Mouse (Mus musculus) midbrain, postnatal 0 days (tissue): ENCODE measurements around the gene Nfya. TPM values are rescaled to one million over a fixed set of nuclear protein-coding genes. Genes with fewer than 3 reads are reported as not detected.

Source experiments
- ATAC-seq: fragments of 200-750 bp; cut with Nextera tagmentation; 2 replicates; pipeline ENCODE4 v1.8.0; 2017; ENCODE audit warnings: moderate number of reproducible peaks, mild to moderate bottlenecking, moderate TSS enrichment, moderate library complexity; ENCODE audit not compliant: low FRiP score
- DNase-seq: peaks from one replicate; pipeline ENCODE4 v3.0.0-alpha.2; 2015; ENCODE audit warnings: low spot score
- H3K27ac ChIP-seq: fragments of 300-500 bp; sonication (generic); 2 replicates; pipeline ENCODE4 v1.5.1; 2014; ENCODE audit warnings: low read depth, mild to moderate bottlenecking, low read length, mixed read lengths
- H3K27me3 ChIP-seq: fragments of 300-500 bp; sonication (generic); 2 replicates; pipeline ENCODE4 v1.6.1; 2014; ENCODE audit warnings: low read length, control low read depth, mixed read lengths; ENCODE audit not compliant: insufficient read depth
- H3K36me3 ChIP-seq: fragments of 300-500 bp; sonication (generic); 2 replicates; pipeline ENCODE4 v1.6.1; 2014; ENCODE audit warnings: low read length, control low read depth, mixed read lengths; ENCODE audit not compliant: insufficient read depth
- H3K4me1 ChIP-seq: fragments of 300-500 bp; sonication (generic); 2 replicates; pipeline ENCODE4 v1.6.1; 2014; ENCODE audit warnings: mild to moderate bottlenecking, control low read depth, antibody characterized with exemption, low read length, mixed read lengths; ENCODE audit not compliant: insufficient read depth
- H3K4me2 ChIP-seq: fragments of 300-500 bp; sonication (generic); 2 replicates; pipeline ENCODE4 v1.6.1; 2014; ENCODE audit warnings: low read depth, mild to moderate bottlenecking, low read length, mixed read lengths; ENCODE audit not compliant: poor library complexity, severe bottlenecking
- H3K4me3 ChIP-seq: fragments of 300-500 bp; sonication (generic); 2 replicates; pipeline ENCODE4 v1.5.1; 2014; ENCODE audit warnings: low read depth, mild to moderate bottlenecking, low read length, moderate library complexity
- H3K9ac ChIP-seq: fragments of 300-500 bp; sonication (generic); replicated peaks from 2 replicates; pipeline ENCODE4 v1.6.1; 2014; ENCODE audit warnings: mild to moderate bottlenecking, low read length, moderate library complexity, mixed read lengths; ENCODE audit not compliant: poor library complexity, severe bottlenecking
- H3K9me3 ChIP-seq: fragments of 300-500 bp; sonication (generic); 2 replicates; pipeline ENCODE4 v1.6.1; 2016; ENCODE audit warnings: low read length, control low read depth
- CTCF ChIP-seq: IDR thresholded peaks from 2 replicates; pipeline ENCODE4 v1.5.1; 2016; ENCODE audit warnings: antibody characterized with exemption, mild to moderate bottlenecking
- WGBS: fragments of 180-500 bp; shearing (Covaris S2); extraction: QIAGEN DNeasy Blood & Tissue Kit; methylation state at CpG from one replicate; pipeline ENCODE4 v1.1.7; 2014; 5-methylcytosine and 5-hydroxymethylcytosine counted together
- polyA plus RNA-seq: library from polyadenylated mRNA; unstranded; fragments of >200 nt; fragmentation: Nextera tagmentation; extraction: Ambion mirVana; gene quantifications from 2 replicates; pipeline ENCODE4 v1.2.1, GENCODE M21; 2015
- total RNA-seq: library from RNA; depleted of rRNA; stranded (reverse); fragments of >200 nt; gene quantifications from 2 replicates; pipeline ENCODE4 v1.2.3, GENCODE M21; 2014

Nfya gene
- total and polyA plus RNA-seq, 2 experiments from 2014 or later, result 4.1 to 30.9 TPM

DNA sequence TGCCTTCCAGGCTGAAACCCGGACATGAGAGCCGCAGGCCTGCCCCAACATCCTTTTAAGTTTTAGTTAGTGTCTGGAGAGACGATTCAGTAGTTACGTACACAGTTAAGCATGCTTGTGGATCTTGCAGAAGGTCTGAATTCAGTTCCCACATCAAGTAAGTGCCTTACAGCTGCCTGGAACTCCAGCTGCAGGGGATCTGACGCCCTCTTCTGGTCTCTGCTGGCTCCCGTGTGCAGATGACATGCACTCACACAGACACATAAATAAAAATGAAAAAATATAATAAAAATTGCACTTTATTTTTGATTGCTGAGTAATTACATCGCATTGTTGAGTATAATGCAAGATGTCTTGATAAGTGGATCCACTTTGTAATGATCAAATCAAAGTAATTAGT is 43.8 kb upstream of the Nfya start:
- H3K4me3 ChIP-seq, result no peak overlapping the region
- 84% methylated on average over 7 of the region's 7 CpGs for WGBS

DNA sequence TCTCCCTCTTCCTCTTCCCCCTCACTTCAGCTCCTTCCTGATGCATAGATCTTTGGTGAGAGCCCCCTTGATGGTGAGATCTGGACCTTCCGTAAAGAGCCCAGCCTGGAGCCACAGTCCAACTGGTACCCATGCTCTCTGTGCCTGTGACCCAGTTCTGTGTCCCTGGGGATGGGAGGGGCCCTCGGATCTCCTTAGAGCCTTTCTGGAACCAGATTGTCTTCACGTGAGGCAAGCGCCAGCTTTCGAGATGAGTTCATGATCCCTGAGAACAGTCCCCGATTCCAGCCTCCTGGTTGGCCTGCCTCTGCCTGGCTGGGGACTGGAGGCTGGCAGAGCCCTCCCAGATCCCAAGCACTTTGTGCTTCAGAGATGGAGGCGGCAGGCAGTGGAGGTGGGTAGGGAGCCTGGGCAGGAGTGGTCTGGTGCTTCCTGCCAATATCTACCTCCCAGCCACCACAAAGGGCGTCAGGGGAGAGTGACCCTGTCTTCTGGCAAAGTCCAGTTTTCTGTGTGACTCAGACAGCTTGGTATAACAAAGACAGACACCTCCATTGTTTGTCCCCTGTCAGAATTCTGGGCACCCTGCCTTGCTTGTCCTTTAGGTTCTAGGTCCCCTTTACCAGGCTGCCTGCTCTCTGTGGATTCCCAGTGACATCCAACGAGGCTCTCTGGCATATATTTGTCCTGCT is 42.2 kb upstream of the Nfya start:
- no peak for DNase-seq
- Histone ChIP-seq H3K4me3 (no peak overlapping the region), H3K27ac (no peak overlapping the region), H3K36me3 (no peaks in the 10 kb centered on the region), H3K27me3 (no peaks in the 10 kb centered on the region), H3K9me3 (no peaks in the 10 kb centered on the region), H3K4me2 (no peak overlapping the region), H3K9ac (no peak overlapping the region), H3K4me1 (no peaks in the 10 kb centered on the region)
- no peak for ATAC-seq
- WGBS, result 58% methylated on average over 9 of the region's 9 CpGs
- no peak for TF ChIP-seq CTCF

More for the DNA sequence above, 43.8 kb upstream of the Nfya start:
- no peaks in the 10 kb centered on the region for H3K9me3 ChIP-seq
- H3K4me2 ChIP-seq, result no peak overlapping the region
- 0 out of 2 replicates have a peak, but pooled peaks have one; percentile 20 for TF ChIP-seq CTCF
- ATAC-seq, result no peak
- H3K27me3 ChIP-seq, result no peaks in the 10 kb centered on the region
- H3K27ac ChIP-seq, result no peak overlapping the region
- no peak overlapping the region for H3K9ac ChIP-seq
- H3K4me1 ChIP-seq, result no peaks in the 10 kb centered on the region
- H3K36me3 ChIP-seq, result no peaks in the 10 kb centered on the region
- DNase-seq, result no peak

DNA sequence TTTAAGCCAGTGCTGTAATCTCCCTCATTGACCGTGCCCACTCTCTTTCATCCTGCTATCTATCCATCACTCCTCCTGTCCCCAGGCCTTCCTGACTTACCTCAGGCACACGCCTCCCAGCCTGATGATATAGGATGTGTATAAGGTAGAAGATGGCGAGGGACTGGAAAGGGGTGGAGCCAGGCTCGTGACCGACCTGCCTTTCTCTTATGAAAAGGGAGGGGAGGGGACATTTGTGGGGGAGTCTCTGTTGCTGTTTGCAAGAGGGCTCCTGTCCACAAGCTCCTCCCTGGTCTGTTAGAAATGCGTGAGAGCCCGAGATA is 41.6 kb upstream of the Nfya start, which contains the start of gene Tspo2:
TSS of gene Tspo2 (minus strand) at position 170 of the 323 bp plus-strand sequence.
- Histone ChIP-seq H3K9me3 (no peaks in the 10 kb centered on the region), H3K27ac (no peak within 1 kb of the TSS), H3K36me3 (no peaks in the 10 kb centered on the region), H3K9ac (no peak within 1 kb of the TSS), H3K27me3 (no peaks in the 10 kb centered on the region), H3K4me1 (no peaks in the 10 kb centered on the region), H3K4me2 (no peak within 1 kb of the TSS), H3K4me3 (no peak within 1 kb of the TSS)
- DNase-seq, result no peak
- no peak for TF ChIP-seq CTCF
- WGBS, result 61% methylated on average over 7 of the region's 7 CpGs
- no peak for ATAC-seq

DNA sequence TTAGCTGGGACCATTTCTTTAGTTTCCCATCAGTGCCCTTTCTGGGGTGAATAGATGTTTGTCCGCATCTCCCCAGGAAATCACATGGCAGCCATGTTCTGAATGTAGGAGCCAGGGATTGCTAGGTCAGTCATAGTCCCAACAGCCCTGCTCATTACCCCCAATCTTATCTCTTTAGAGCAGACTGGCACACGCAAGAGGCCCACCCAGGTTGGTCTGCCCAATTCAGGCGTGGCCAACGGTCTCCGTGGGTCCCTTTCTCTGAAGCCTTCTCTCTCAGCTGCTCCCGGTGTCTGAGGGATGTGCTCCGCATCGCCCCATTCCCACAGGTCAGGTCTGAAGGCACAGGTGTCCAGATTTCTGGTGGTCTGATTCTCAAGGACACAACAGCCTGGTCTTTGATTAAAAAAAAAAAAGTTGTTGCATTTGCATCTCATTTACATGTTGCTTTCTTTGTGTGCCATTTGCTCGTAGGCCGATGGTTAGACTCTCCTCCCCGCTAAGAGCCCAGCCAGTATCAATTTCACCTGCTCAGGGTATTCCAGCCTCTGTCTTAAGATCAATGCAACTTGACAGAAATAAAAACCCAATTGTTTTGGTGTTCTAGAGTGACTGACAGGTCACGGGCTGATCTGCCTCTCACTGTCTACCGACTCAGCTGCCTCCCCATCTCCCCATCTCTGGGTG is 41.1 kb upstream of the Nfya start:
- DNase-seq, result no peak
- no peaks in the 10 kb centered on the region for H3K27me3 ChIP-seq
- H3K9ac ChIP-seq, result no peak overlapping the region
- no peak overlapping the region for H3K4me3 ChIP-seq
- no peak overlapping the region for H3K4me2 ChIP-seq
- no peak overlapping the region for H3K27ac ChIP-seq
- 64% methylated on average over 13 of the region's 13 CpGs for WGBS
- H3K36me3 ChIP-seq, result no peaks in the 10 kb centered on the region
- H3K4me1 ChIP-seq, result no peaks in the 10 kb centered on the region
- ATAC-seq, result no peak
- no peaks in the 10 kb centered on the region for H3K9me3 ChIP-seq
- no peak for TF ChIP-seq CTCF

DNA sequence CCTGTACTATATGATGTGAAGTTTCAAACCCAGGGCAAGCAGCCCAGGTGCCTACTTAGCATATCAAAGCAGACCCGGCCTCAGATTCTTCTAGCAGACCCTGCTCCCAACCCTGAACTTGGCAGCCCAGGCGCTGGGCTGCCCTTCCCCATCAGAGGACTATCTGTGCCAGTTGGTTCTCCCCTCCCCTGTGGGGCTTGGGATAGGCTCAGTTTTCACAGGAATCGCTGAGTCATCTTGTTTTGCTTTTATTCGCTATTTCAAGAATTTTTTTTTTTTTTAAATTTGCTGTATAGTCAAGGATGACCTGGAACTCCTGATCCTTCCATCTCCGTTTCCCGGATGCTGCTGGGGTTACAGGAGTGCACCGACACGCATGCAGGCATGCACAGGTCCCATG is 38.0 kb upstream of the Nfya start:
- no peak for TF ChIP-seq CTCF
- DNase-seq (no peak), ATAC-seq (no peak)
- 74% methylated on average over 8 of the region's 8 CpGs for WGBS
- H3K4me1 ChIP-seq, result no peaks in the 10 kb centered on the region
- no peak overlapping the region for H3K9ac ChIP-seq
- H3K27ac ChIP-seq, result no peak overlapping the region
- H3K27me3 ChIP-seq, result no peaks in the 10 kb centered on the region
- no peak overlapping the region for H3K4me3 ChIP-seq
- no peaks in the 10 kb centered on the region for H3K9me3 ChIP-seq
- no peaks in the 10 kb centered on the region for H3K36me3 ChIP-seq
- no peak overlapping the region for H3K4me2 ChIP-seq

DNA sequence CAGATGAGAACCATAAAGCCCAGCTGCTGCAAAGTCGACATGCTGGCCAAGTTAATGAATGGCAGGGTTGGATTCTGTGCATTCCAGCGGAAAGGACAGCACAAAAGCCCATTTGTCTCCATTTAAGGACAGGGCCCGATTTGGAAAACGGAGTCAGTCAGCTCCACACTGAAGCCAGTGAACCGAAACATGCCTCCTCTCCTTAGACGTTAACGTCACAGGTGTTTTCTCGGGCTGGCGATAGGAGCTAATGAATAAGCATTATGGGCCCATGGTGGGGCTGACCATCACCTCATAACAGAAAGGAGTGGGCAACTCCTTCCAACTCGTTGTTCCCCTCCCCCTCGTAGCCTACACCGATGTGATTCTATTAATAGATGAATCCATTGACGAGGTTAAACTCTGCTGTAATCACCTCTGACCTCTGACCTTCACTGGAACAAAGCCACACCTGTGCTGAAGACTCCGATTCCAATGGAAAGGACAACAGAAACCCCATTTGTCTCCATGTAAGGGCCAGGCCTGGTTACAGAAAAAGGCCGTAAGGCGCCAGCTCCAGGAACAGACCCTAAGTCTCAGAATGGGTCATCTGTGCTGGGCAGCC is 33.9 kb upstream of the Nfya start:
- Histone ChIP-seq H3K9me3 (no peaks in the 10 kb centered on the region), H3K36me3 (no peaks in the 10 kb centered on the region), H3K27me3 (no peaks in the 10 kb centered on the region), H3K4me1 (no peaks in the 10 kb centered on the region), H3K9ac (no peak overlapping the region), H3K4me2 (no peak overlapping the region), H3K27ac (no peak overlapping the region), H3K4me3 (no peak overlapping the region)
- 72% methylated on average over 16 of the region's 16 CpGs for WGBS
- TF ChIP-seq CTCF, result no peak
- no peak for DNase-seq
- no peak for ATAC-seq
